Mouse (Mus musculus) erythroid progenitor cell, adult 5-6 weeks (primary cell): Measurements from ENCODE around the gene Klhdc9. TPM values are rescaled to one million over a fixed set of nuclear protein-coding genes. Genes with fewer than 3 reads are reported as not detected.

Experiments used
- ATAC-seq: replicated peaks from 2 replicates; pipeline ENCODE4 v1.8.0; 2016; ENCODE audit warnings: moderate number of reproducible peaks, mild to moderate bottlenecking, moderate TSS enrichment, inconsistent platforms; ENCODE audit not compliant: poor library complexity, low FRiP score, severe bottlenecking
- total RNA-seq, 2 experiments: library from RNA; stranded (forward) in 1 of 2; stranded (reverse) in 1 of 2; fragments of 150-400 nt in 1 of 2; fragments of 186-747, 209-891 nt in 1 of 2; gene quantifications; 2 replicates each; pipeline versions ENCODE4 v1.2.3 to v1.2.4; 2015 to 2017; ENCODE audit warnings: low replicate concordance in 2 of 2

Gene Klhdc9
- total RNA-seq, 2 experiments from 2014 or later, result 3.3 TPM; not detected in 1

GRCm38 (mm10) chr1:171321415-171321814 is 39.2 kb downstream of the Klhdc9 start:
- peak; percentile 74 for ATAC-seq

- ATAC-seq, result no peak
Observed at GRCm38 (mm10) chr1:171320151-171320550, 40.4 kb downstream of the Klhdc9 start.

DNA sequence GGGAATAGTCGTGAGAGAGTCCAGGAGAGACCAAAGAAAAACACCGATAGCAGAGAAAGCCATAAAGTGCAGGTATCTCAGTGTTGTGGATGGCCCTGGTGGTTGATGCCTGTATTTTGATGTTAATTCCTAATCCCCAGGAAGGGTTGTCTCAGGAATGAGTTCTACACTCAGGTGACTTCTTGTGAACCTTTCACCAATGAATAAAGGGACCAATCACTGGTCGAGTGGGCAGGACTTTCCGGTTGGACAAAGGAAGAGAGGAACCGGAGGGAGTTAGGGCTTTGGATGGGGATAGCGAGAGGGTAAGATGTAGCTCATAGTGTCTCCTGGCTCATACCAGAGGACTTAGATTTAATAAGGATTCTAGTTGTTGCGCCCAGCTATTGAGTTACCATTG is 40.9 kb downstream of the Klhdc9 start:
- ATAC-seq, result no peak

DNA sequence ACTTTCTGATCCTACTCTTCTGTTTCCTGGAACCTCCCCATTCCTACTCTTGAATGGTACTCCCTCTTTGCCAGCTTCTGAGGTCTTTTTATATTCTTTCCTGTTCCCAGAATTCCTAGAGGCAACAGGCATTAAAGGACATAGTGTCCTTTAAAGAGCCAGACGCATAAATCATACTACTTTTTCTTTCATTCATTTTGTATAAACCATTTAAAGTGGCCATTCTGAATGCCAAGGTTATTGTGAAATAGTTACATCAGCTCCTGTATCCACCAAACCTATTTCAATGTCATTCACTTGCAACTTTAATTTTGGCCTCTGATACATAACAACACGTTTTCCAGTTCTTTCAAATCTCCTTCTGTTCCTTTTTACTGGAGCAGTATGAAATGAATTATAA is 51.3 kb downstream of the Klhdc9 start:
- no peak for ATAC-seq

Other genes with a start within 250 kb of the Klhdc9 start
- gene Cfap126, start 246.9 kb downstream of the Klhdc9 start, total RNA-seq (2015; ENCODE audit: low replicate concordance), result 19.8 TPM in 1 of 2 replicates, not detected in the other
- not detected in 2 replicates for gene Cfap126, start 246.9 kb downstream of the Klhdc9 start, total RNA-seq (2017; ENCODE audit: low replicate concordance)
- gene Sdhc, start 210.2 kb downstream of the Klhdc9 start, total RNA-seq (2015; ENCODE audit: low replicate concordance), result 50.8 and 70.4 TPM in 2 replicates
- 4.7 and 14.6 TPM in 2 replicates for gene Sdhc, start 210.2 kb downstream of the Klhdc9 start, total RNA-seq (2017; ENCODE audit: low replicate concordance)
- gene Mpz, start 210.1 kb downstream of the Klhdc9 start, total RNA-seq (2015; ENCODE audit: low replicate concordance), result not detected in 2 replicates
- gene Mpz, start 210.1 kb downstream of the Klhdc9 start, total RNA-seq (2017; ENCODE audit: low replicate concordance), result not detected in 2 replicates
- gene Pcp4l1, start 164.5 kb downstream of the Klhdc9 start, total RNA-seq (2015; ENCODE audit: low replicate concordance), result 1.7 and 3.6 TPM in 2 replicates
- not detected in 2 replicates for gene Pcp4l1, start 164.5 kb downstream of the Klhdc9 start, total RNA-seq (2017; ENCODE audit: low replicate concordance)
- not detected in 2 replicates for gene Nr1i3, start 146.8 kb downstream of the Klhdc9 start, total RNA-seq (2015; ENCODE audit: low replicate concordance)
- gene Nr1i3, start 146.8 kb downstream of the Klhdc9 start, total RNA-seq (2017; ENCODE audit: low replicate concordance), result 0.39 TPM in 1 of 2 replicates, not detected in the other
- gene Tomm40l, start 138.3 kb downstream of the Klhdc9 start, total RNA-seq (2015; ENCODE audit: low replicate concordance), result 1.1 and 4.2 TPM in 2 replicates
- gene Tomm40l, start 138.3 kb downstream of the Klhdc9 start, total RNA-seq (2017; ENCODE audit: low replicate concordance), result 4.0 and 4.1 TPM in 2 replicates
- 16.8 TPM in 1 of 2 replicates, not detected in the other for gene Apoa2, start 135.7 kb downstream of the Klhdc9 start, total RNA-seq (2015; ENCODE audit: low replicate concordance)
- gene Apoa2, start 135.7 kb downstream of the Klhdc9 start, total RNA-seq (2017; ENCODE audit: low replicate concordance), result not detected in 2 replicates
- 214 and 248 TPM in 2 replicates for gene Fcer1g, start 126.4 kb downstream of the Klhdc9 start, total RNA-seq (2015; ENCODE audit: low replicate concordance)
- gene Fcer1g, start 126.4 kb downstream of the Klhdc9 start, total RNA-seq (2017; ENCODE audit: low replicate concordance), result 39.7 and 114 TPM in 2 replicates
- 0.42 TPM in 1 of 2 replicates, not detected in the other for gene Adamts4, start 110.4 kb downstream of the Klhdc9 start, total RNA-seq (2015; ENCODE audit: low replicate concordance)
- not detected in 2 replicates for gene Adamts4, start 110.4 kb downstream of the Klhdc9 start, total RNA-seq (2017; ENCODE audit: low replicate concordance)
- gene Ndufs2, start 109.4 kb downstream of the Klhdc9 start, total RNA-seq (2015; ENCODE audit: low replicate concordance), result 86.5 and 106 TPM in 2 replicates
- gene Ndufs2, start 109.4 kb downstream of the Klhdc9 start, total RNA-seq (2017; ENCODE audit: low replicate concordance), result 40.8 and 73.3 TPM in 2 replicates
- 19.7 and 20.5 TPM in 2 replicates for gene B4galt3, start 90.5 kb downstream of the Klhdc9 start, total RNA-seq (2015; ENCODE audit: low replicate concordance)
- 26.8 and 40.8 TPM in 2 replicates for gene B4galt3, start 90.5 kb downstream of the Klhdc9 start, total RNA-seq (2017; ENCODE audit: low replicate concordance)
- 739 and 765 TPM in 2 replicates for gene Ppox, start 79.6 kb downstream of the Klhdc9 start, total RNA-seq (2015; ENCODE audit: low replicate concordance)
- gene Ppox, start 79.6 kb downstream of the Klhdc9 start, total RNA-seq (2017; ENCODE audit: low replicate concordance), result 644 and 799 TPM in 2 replicates
- 39.0 and 64.9 TPM in 2 replicates for gene Usp21, start 72.8 kb downstream of the Klhdc9 start, total RNA-seq (2015; ENCODE audit: low replicate concordance)
- gene Usp21, start 72.8 kb downstream of the Klhdc9 start, total RNA-seq (2017; ENCODE audit: low replicate concordance), result 18.5 and 33.2 TPM in 2 replicates
- gene Ufc1, start 65.8 kb downstream of the Klhdc9 start, total RNA-seq (2015; ENCODE audit: low replicate concordance), result 26.8 and 39.3 TPM in 2 replicates
- 1.7 and 14.2 TPM in 2 replicates for gene Ufc1, start 65.8 kb downstream of the Klhdc9 start, total RNA-seq (2017; ENCODE audit: low replicate concordance)
- gene Dedd, start 31.7 kb downstream of the Klhdc9 start, total RNA-seq (2015; ENCODE audit: low replicate concordance), result 13.4 and 28.8 TPM in 2 replicates
- gene Dedd, start 31.7 kb downstream of the Klhdc9 start, total RNA-seq (2017; ENCODE audit: low replicate concordance), result 3.3 and 6.5 TPM in 2 replicates
- 6.7 and 10.8 TPM in 2 replicates for gene Nit1, start 15.2 kb downstream of the Klhdc9 start, total RNA-seq (2015; ENCODE audit: low replicate concordance)
- 11.6 and 24.5 TPM in 2 replicates for gene Nit1, start 15.2 kb downstream of the Klhdc9 start, total RNA-seq (2017; ENCODE audit: low replicate concordance)
- 10.1 and 22.0 TPM in 2 replicates for gene Pfdn2, start 15.1 kb downstream of the Klhdc9 start, total RNA-seq (2015; ENCODE audit: low replicate concordance)
- gene Pfdn2, start 15.1 kb downstream of the Klhdc9 start, total RNA-seq (2017; ENCODE audit: low replicate concordance), result 9.0 and 10.1 TPM in 2 replicates
- not detected in 2 replicates for gene Nectin4, start 9.3 kb upstream of the Klhdc9 start, total RNA-seq (2015; ENCODE audit: low replicate concordance)
- 0.51 and 0.53 TPM in 2 replicates for gene Nectin4, start 9.3 kb upstream of the Klhdc9 start, total RNA-seq (2017; ENCODE audit: low replicate concordance)
- gene Arhgap30, start 28.2 kb upstream of the Klhdc9 start, total RNA-seq (2015; ENCODE audit: low replicate concordance), result 11.7 and 15.9 TPM in 2 replicates
- gene Arhgap30, start 28.2 kb upstream of the Klhdc9 start, total RNA-seq (2017; ENCODE audit: low replicate concordance), result 16.7 and 22.9 TPM in 2 replicates
- 1.7 and 4.3 TPM in 2 replicates for gene Usf1, start 50.5 kb upstream of the Klhdc9 start, total RNA-seq (2015; ENCODE audit: low replicate concordance)
- 5.0 and 9.1 TPM in 2 replicates for gene Usf1, start 50.5 kb upstream of the Klhdc9 start, total RNA-seq (2017; ENCODE audit: low replicate concordance)
- not detected in 2 replicates for gene Tstd1, start 58.1 kb upstream of the Klhdc9 start, total RNA-seq (2015; ENCODE audit: low replicate concordance)
- 0.90 TPM in 1 of 2 replicates, not detected in the other for gene Tstd1, start 58.1 kb upstream of the Klhdc9 start, total RNA-seq (2017; ENCODE audit: low replicate concordance)
- gene F11r, start 76.7 kb upstream of the Klhdc9 start, total RNA-seq (2015; ENCODE audit: low replicate concordance), result not detected in 2 replicates
- gene F11r, start 76.7 kb upstream of the Klhdc9 start, total RNA-seq (2017; ENCODE audit: low replicate concordance), result not detected in 2 replicates
- not detected in 2 replicates for gene Alyref2, start 142.7 kb upstream of the Klhdc9 start, total RNA-seq (2015; ENCODE audit: low replicate concordance)
- gene Alyref2, start 142.7 kb upstream of the Klhdc9 start, total RNA-seq (2017; ENCODE audit: low replicate concordance), result 5.5 TPM in 1 of 2 replicates, not detected in the other
- gene Itln1, start 174.5 kb upstream of the Klhdc9 start, total RNA-seq (2015; ENCODE audit: low replicate concordance), result not detected in 2 replicates
- not detected in 2 replicates for gene Itln1, start 174.5 kb upstream of the Klhdc9 start, total RNA-seq (2017; ENCODE audit: low replicate concordance)
- gene Cd244a, start 198.4 kb upstream of the Klhdc9 start, total RNA-seq (2015; ENCODE audit: low replicate concordance), result 1.8 and 4.6 TPM in 2 replicates
- gene Cd244a, start 198.4 kb upstream of the Klhdc9 start, total RNA-seq (2017; ENCODE audit: low replicate concordance), result 2.2 TPM in 1 of 2 replicates, not detected in the other
- 9.2 and 14.4 TPM in 2 replicates for gene Ly9, start 246.6 kb upstream of the Klhdc9 start, total RNA-seq (2015; ENCODE audit: low replicate concordance)
- gene Ly9, start 246.6 kb upstream of the Klhdc9 start, total RNA-seq (2017; ENCODE audit: low replicate concordance), result 6.7 and 15.0 TPM in 2 replicates